Mouse (Mus musculus): ENCODE data around the gene Slc35f3.

DNA sequence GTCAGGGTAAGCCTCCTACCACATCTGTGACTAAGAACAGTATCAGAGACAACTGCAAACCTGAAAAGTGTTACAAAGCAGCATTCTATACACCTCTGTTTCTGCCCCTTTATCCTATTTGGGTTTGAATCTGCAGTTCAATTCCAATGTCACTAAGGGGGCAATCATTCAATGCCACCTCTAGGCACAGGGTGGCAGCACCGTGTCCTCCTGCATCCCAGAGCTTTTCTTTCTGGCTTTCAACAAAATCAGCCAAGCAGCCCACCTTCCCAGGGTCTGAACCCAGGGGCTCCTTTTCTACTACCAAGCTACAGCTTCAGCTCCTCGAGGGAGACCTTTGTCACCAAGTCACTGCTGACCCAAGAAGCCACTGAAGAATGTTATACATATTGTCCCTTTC lies 140.6 kb downstream of the Slc35f3 start:
- TF ChIP-seq CTCF (IDR thresholded peaks at IDR 0.05; ENCODE audit: control insufficient read depth, insufficient read depth, insufficient replicate concordance, low read depth, low read length) (no peak), POLR2A (IDR thresholded peaks at IDR 0.05; ENCODE audit: control insufficient read depth, low read depth, low read length) (no peak)

All from testis, adult 2 months (tissue).